Mouse (Mus musculus): Measurements from ENCODE around the gene Cntnap2. TPM values are rescaled to one million over a fixed set of nuclear protein-coding genes. Genes with fewer than 3 reads are reported as not detected.

Gene Cntnap2
- total and polyA plus RNA-seq, 2 experiments from 2014 or later = 39.8 to 76.6 TPM

GRCm38 (mm10) chr6:46909167-46909566 is 1850.0 kb downstream of the Cntnap2 start:
- DNase-seq (ENCODE audit: low spot score) = no peak
- ATAC-seq = no peak
- TF ChIP-seq CTCF (IDR thresholded peaks at IDR 0.05; ENCODE audit: low read depth) = no peak

GRCm38 (mm10) chr6:46918701-46919274 is 1859.6 kb downstream of the Cntnap2 start:
- Histone ChIP-seq H3K4me1 (ENCODE audit: insufficient read depth, low read length) (no peaks in the 10 kb centered on the region), H3K9me3 (ENCODE audit: low read length) (no peaks in the 10 kb centered on the region), H3K27me3 (ENCODE audit: insufficient read depth, low read length) (no peaks in the 10 kb centered on the region), H3K27ac (no peak overlapping the region), H3K36me3 (ENCODE audit: insufficient read depth, low read length) (no peaks in the 10 kb centered on the region), H3K4me2 (ENCODE audit: low read depth, low read length) (no peak overlapping the region), H3K4me3 (ENCODE audit: low read length) (no peak overlapping the region), H3K9ac (replicated peaks; ENCODE audit: low read length) (no peak overlapping the region)
- ATAC-seq = no peak
- peak; percentile 47 for DNase-seq (ENCODE audit: low spot score)
- peak; percentile 45 for TF ChIP-seq CTCF (IDR thresholded peaks at IDR 0.05; ENCODE audit: low read depth)
- WGBS = 81% methylated on average over 8 of the region's 8 CpGs

More at GRCm38 (mm10) chr6:46909167-46909566, 1850.0 kb downstream of the Cntnap2 start:
- Histone ChIP-seq H3K9ac (replicated peaks; ENCODE audit: low read length) (no peak overlapping the region), H3K4me2 (ENCODE audit: low read depth, low read length) (no peak overlapping the region), H3K4me1 (ENCODE audit: insufficient read depth, low read length) (no peaks in the 10 kb centered on the region), H3K9me3 (ENCODE audit: low read length) (no peaks in the 10 kb centered on the region), H3K27ac (no peak overlapping the region), H3K27me3 (ENCODE audit: insufficient read depth, low read length) (no peaks in the 10 kb centered on the region), H3K36me3 (ENCODE audit: insufficient read depth, low read length) (no peaks in the 10 kb centered on the region), H3K4me3 (ENCODE audit: low read length) (no peak overlapping the region)
- 87% methylated on average over 2 of the region's 2 CpGs for WGBS

- Histone ChIP-seq H3K27me3 (ENCODE audit: insufficient read depth, low read length) (no peaks in the 10 kb centered on the region), H3K9ac (replicated peaks; ENCODE audit: low read length) (no peak overlapping the region), H3K4me1 (ENCODE audit: insufficient read depth, low read length) (no peaks in the 10 kb centered on the region), H3K4me2 (ENCODE audit: low read depth, low read length) (no peak overlapping the region), H3K4me3 (ENCODE audit: low read length) (no peak overlapping the region), H3K27ac (no peak overlapping the region), H3K36me3 (ENCODE audit: insufficient read depth, low read length) (no peaks in the 10 kb centered on the region), H3K9me3 (ENCODE audit: low read length) (no peaks in the 10 kb centered on the region)
- no peak for ATAC-seq
- no peak for DNase-seq (ENCODE audit: low spot score)
- WGBS = 96% methylated on average over 3 of the region's 3 CpGs
- no peak for TF ChIP-seq CTCF (IDR thresholded peaks at IDR 0.05; ENCODE audit: low read depth)
Observed at GRCm38 (mm10) chr6:46919973-46920372, 1860.8 kb downstream of the Cntnap2 start.

- Histone ChIP-seq H3K9ac (replicated peaks; ENCODE audit: low read length) (no peak overlapping the region), H3K36me3 (ENCODE audit: insufficient read depth, low read length) (no peaks in the 10 kb centered on the region), H3K27me3 (ENCODE audit: insufficient read depth, low read length) (no peaks in the 10 kb centered on the region), H3K4me1 (ENCODE audit: insufficient read depth, low read length) (no peaks in the 10 kb centered on the region), H3K27ac (no peak overlapping the region), H3K9me3 (ENCODE audit: low read length) (no peaks in the 10 kb centered on the region), H3K4me2 (ENCODE audit: low read depth, low read length) (no peak overlapping the region), H3K4me3 (ENCODE audit: low read length) (no peak overlapping the region)
- WGBS = 59% methylated on average over 7 of the region's 7 CpGs
- no peak for TF ChIP-seq CTCF (IDR thresholded peaks at IDR 0.05; ENCODE audit: low read depth)
- DNase-seq (ENCODE audit: low spot score) (no peak), ATAC-seq (no peak)
Observed at GRCm38 (mm10) chr6:46924709-46925108, 1865.6 kb downstream of the Cntnap2 start.

- no peaks in the 10 kb centered on the region for H3K9me3 ChIP-seq (ENCODE audit: low read length)
- no peak overlapping the region for H3K27ac ChIP-seq
- H3K9ac ChIP-seq (replicated peaks; ENCODE audit: low read length) = no peak overlapping the region
- H3K27me3 ChIP-seq (ENCODE audit: insufficient read depth, low read length) = no peaks in the 10 kb centered on the region
- no peaks in the 10 kb centered on the region for H3K4me1 ChIP-seq (ENCODE audit: insufficient read depth, low read length)
- 50% methylated on average over 4 of the region's 4 CpGs for WGBS
- no peak for ATAC-seq
- no peak overlapping the region for H3K4me2 ChIP-seq (ENCODE audit: low read depth, low read length)
- TF ChIP-seq CTCF (IDR thresholded peaks at IDR 0.05; ENCODE audit: low read depth) = no peak
- DNase-seq (ENCODE audit: low spot score) = peak; percentile 9
- H3K36me3 ChIP-seq (ENCODE audit: insufficient read depth, low read length) = no peaks in the 10 kb centered on the region
- no peak overlapping the region for H3K4me3 ChIP-seq (ENCODE audit: low read length)
Observed at GRCm38 (mm10) chr6:46945703-46946102, 1886.5 kb downstream of the Cntnap2 start.

- DNase-seq (ENCODE audit: low spot score) = peak; percentile 93
- Histone ChIP-seq H3K4me1 (ENCODE audit: insufficient read depth, low read length) (no peaks in the 10 kb centered on the region), H3K27me3 (ENCODE audit: insufficient read depth, low read length) (no peaks in the 10 kb centered on the region), H3K9ac (replicated peaks; ENCODE audit: low read length) (no peak overlapping the region), H3K9me3 (ENCODE audit: low read length) (no peaks in the 10 kb centered on the region), H3K4me3 (ENCODE audit: low read length) (no peak overlapping the region), H3K4me2 (ENCODE audit: low read depth, low read length) (no peak overlapping the region), H3K36me3 (ENCODE audit: insufficient read depth, low read length) (no peaks in the 10 kb centered on the region), H3K27ac (no peak overlapping the region)
- peak; percentile 92 for TF ChIP-seq CTCF (IDR thresholded peaks at IDR 0.05; ENCODE audit: low read depth)
- WGBS = 32% methylated on average over 10 of the region's 10 CpGs
- ATAC-seq = peak; percentile 95
Observed at GRCm38 (mm10) chr6:46961022-46961686, 1902.0 kb downstream of the Cntnap2 start.

- H3K4me2 ChIP-seq (ENCODE audit: low read depth, low read length) = no peak overlapping the region
- H3K4me3 ChIP-seq (ENCODE audit: low read length) = no peak overlapping the region
- no peaks in the 10 kb centered on the region for H3K4me1 ChIP-seq (ENCODE audit: insufficient read depth, low read length)
- no peaks in the 10 kb centered on the region for H3K9me3 ChIP-seq (ENCODE audit: low read length)
- DNase-seq (ENCODE audit: low spot score) (no peak), ATAC-seq (no peak)
- H3K36me3 ChIP-seq (ENCODE audit: insufficient read depth, low read length) = no peaks in the 10 kb centered on the region
- 62% methylated on average over 2 of the region's 2 CpGs for WGBS
- TF ChIP-seq CTCF (IDR thresholded peaks at IDR 0.05; ENCODE audit: low read depth) = no peak
- H3K9ac ChIP-seq (replicated peaks; ENCODE audit: low read length) = no peak overlapping the region
- no peak overlapping the region for H3K27ac ChIP-seq
- H3K27me3 ChIP-seq (ENCODE audit: insufficient read depth, low read length) = no peaks in the 10 kb centered on the region
Observed at GRCm38 (mm10) chr6:46963261-46963660, 1904.1 kb downstream of the Cntnap2 start.
